Mouse (Mus musculus) small intestine, adult 2 months (tissue): ENCODE data around the gene March6.

Experiments
- CTCF ChIP-seq: fragments of 200-500 bp; IDR thresholded peaks from 2 replicates; pipeline ENCODE4 v1.5.1; 2012; ENCODE audit warnings: low read depth, mild to moderate bottlenecking, control low read depth, inconsistent platforms, low read length, moderate library complexity, mixed read lengths; ENCODE audit not compliant: insufficient replicate concordance, insufficient read length; ENCODE audit errors: extremely low read depth
- POLR2A ChIP-seq: fragments of 200-500 bp; IDR thresholded peaks from 2 replicates; pipeline ENCODE4 v1.6.1; 2012; ENCODE audit warnings: low read depth, mild to moderate bottlenecking, control low read depth, inconsistent platforms, low read length, moderate library complexity

GRCm38 (mm10) chr15:31417796-31418685 lies 112.8 kb downstream of the March6 start:
- no peak for TF ChIP-seq CTCF
- no peak for TF ChIP-seq POLR2A
